Mouse (Mus musculus) urinary bladder, postnatal 36 days (tissue): ENCODE data around the gene Gal3st2b.
"Not testable (repeated sequence)": the region's sequence is repeated elsewhere in the genome, so short reads cannot be mapped to it uniquely, and the experiment has no call there.

Experiments
- DNase-seq, 2 experiments: peaks; one replicate each; pipeline ENCODE4 v3.0.0; 2022; ENCODE audit warnings: low spot score in 2 of 2, mixed read lengths in 1 of 2

Gene Gal3st2b

GRCm38 (mm10) chr1:93978287-93978686 is 60.2 kb downstream of the Gal3st2b start:
- DNase-seq: not testable (repeated sequence)

GRCm38 (mm10) chr1:93980932-93981331 is 62.8 kb downstream of the Gal3st2b start:
- DNase-seq: not testable (repeated sequence)

GRCm38 (mm10) chr1:93986167-93986566 is 68.1 kb downstream of the Gal3st2b start:
- no peak for DNase-seq

- no peak for DNase-seq
Measured at GRCm38 (mm10) chr1:93988786-93989185, 70.7 kb downstream of the Gal3st2b start.

GRCm38 (mm10) chr1:93990209-93990608 is 72.1 kb downstream of the Gal3st2b start, which contains the start of gene Gal3st2c:
Gal3st2c (plus strand) TSS chr1:93990509.
- DNase-seq: not testable (repeated sequence)

GRCm38 (mm10) chr1:93991068-93991467 is 73.0 kb downstream of the Gal3st2b start:
- DNase-seq: not testable (repeated sequence)

- DNase-seq: not testable (repeated sequence)
Measured at GRCm38 (mm10) chr1:93991491-93991890, 73.4 kb downstream of the Gal3st2b start.
